Mouse (Mus musculus) intestine, embryonic 14.5 days (tissue): ENCODE measurements around the gene Dnajb5. TPM values are rescaled to one million over a fixed set of nuclear protein-coding genes. Genes with fewer than 3 reads are reported as not detected.

Source experiments
- ATAC-seq: fragments of 200-750 bp; cut with Nextera tagmentation; replicated peaks from 2 replicates; pipeline ENCODE4 v1.8.0; 2017; ENCODE audit warnings: low read depth, moderate number of reproducible peaks, moderate TSS enrichment, moderate library complexity; ENCODE audit not compliant: low FRiP score, low TSS enrichment
- DNase-seq: peaks from one replicate; pipeline ENCODE4 v3.0.0-alpha.2; 2018; ENCODE audit warnings: low spot score
- H3K27ac ChIP-seq: fragments of 300-500 bp; sonication (generic); 2 replicates; pipeline ENCODE4 v1.5.1; 2014; ENCODE audit warnings: low read depth, mild to moderate bottlenecking, control low read depth
- H3K27me3 ChIP-seq: fragments of 300-500 bp; sonication (generic); replicated peaks from 2 replicates; pipeline ENCODE4 v1.6.1; 2014; ENCODE audit warnings: low read length, control low read depth; ENCODE audit not compliant: control insufficient read depth, insufficient read depth
- H3K36me3 ChIP-seq: fragments of 300-500 bp; sonication (generic); 2 replicates; pipeline ENCODE4 v1.6.1; 2014; ENCODE audit warnings: low read length, control low read depth; ENCODE audit not compliant: control insufficient read depth, insufficient read depth
- H3K4me1 ChIP-seq: fragments of 300-500 bp; sonication (generic); replicated peaks from 2 replicates; pipeline ENCODE4 v1.6.1; 2014; ENCODE audit warnings: low read length, control low read depth, mixed read lengths; ENCODE audit not compliant: control insufficient read depth, insufficient read depth
- H3K4me2 ChIP-seq: fragments of 300-500 bp; sonication (generic); 2 replicates; pipeline ENCODE4 v1.6.1; 2014; ENCODE audit warnings: low read length
- H3K4me3 ChIP-seq: fragments of 300-500 bp; sonication (generic); 2 replicates; pipeline ENCODE4 v1.5.1; 2014; ENCODE audit warnings: low read depth, low read length, control low read depth, mixed read lengths
- H3K9ac ChIP-seq: fragments of 300-500 bp; sonication (generic); 2 replicates; pipeline ENCODE4 v1.6.1; 2014; ENCODE audit warnings: mild to moderate bottlenecking, low read length
- H3K9me3 ChIP-seq: fragments of 300-500 bp; sonication (generic); 2 replicates; pipeline ENCODE4 v1.6.1; 2016; ENCODE audit warnings: low read length, control low read depth; ENCODE audit not compliant: control insufficient read depth
- WGBS: fragments of 180-500 bp; shearing (Covaris S2); extraction: QIAGEN DNeasy Blood & Tissue Kit; methylation state at CpG from one replicate; pipeline ENCODE4 v1.1.7; 2014; 5-methylcytosine and 5-hydroxymethylcytosine counted together
- polyA plus RNA-seq: library from polyadenylated mRNA; unstranded; fragments of >200 nt; fragmentation: Nextera tagmentation; extraction: Ambion mirVana; gene quantifications from 2 replicates; pipeline ENCODE4 v1.2.1, GENCODE M21; 2014

The Dnajb5 gene
- polyA plus RNA-seq, 1 experiment from 2014 or later, result 7.3 TPM

- WGBS, result 10% methylated on average over 10 of the region's 10 CpGs
- DNase-seq, result peak; percentile 87
- H3K27ac ChIP-seq, result no peak overlapping the region
- H3K4me2 ChIP-seq, result no peak overlapping the region
- no peaks in the 10 kb centered on the region for H3K9me3 ChIP-seq
- peaks cover 17% of the 10 kb centered on the region for H3K36me3 ChIP-seq
- no peak overlapping the region for H3K9ac ChIP-seq
- H3K4me1 ChIP-seq, result peaks cover 16% of the 10 kb centered on the region
- ATAC-seq, result no peak
- no peaks in the 10 kb centered on the region for H3K27me3 ChIP-seq
- no peak overlapping the region for H3K4me3 ChIP-seq
Measured at GRCm38 (mm10) chr4:42954297-42954696, 4.7 kb downstream of the Dnajb5 start.

GRCm38 (mm10) chr4:42955200-42955599 is 5.6 kb downstream of the Dnajb5 start:
- Histone ChIP-seq H3K4me1 (peaks cover 16% of the 10 kb centered on the region), H3K27me3 (no peaks in the 10 kb centered on the region), H3K9me3 (no peaks in the 10 kb centered on the region), H3K4me2 (no peak overlapping the region), H3K27ac (no peak overlapping the region), H3K9ac (no peak overlapping the region), H3K4me3 (no peak overlapping the region), H3K36me3 (peaks cover 17% of the 10 kb centered on the region)
- WGBS, result 85% methylated on average over 3 of the region's 3 CpGs
- ATAC-seq (no peak), DNase-seq (no peak)

DNA sequence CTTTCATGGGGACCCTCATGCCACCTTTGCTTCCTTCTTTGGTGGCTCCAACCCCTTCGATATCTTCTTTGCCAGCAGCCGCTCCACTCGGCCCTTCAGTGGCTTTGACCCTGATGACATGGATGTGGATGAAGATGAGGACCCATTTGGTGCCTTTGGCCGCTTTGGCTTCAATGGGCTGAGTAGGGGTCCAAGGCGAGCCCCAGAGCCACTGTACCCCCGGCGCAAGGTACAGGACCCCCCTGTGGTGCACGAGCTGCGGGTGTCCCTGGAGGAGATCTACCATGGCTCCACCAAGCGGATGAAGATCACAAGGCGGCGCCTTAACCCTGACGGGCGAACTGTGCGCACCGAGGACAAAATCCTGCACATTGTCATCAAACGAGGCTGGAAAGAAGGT is 7.0 kb downstream of the Dnajb5 start:
- H3K36me3 ChIP-seq, result peaks cover 17% of the 10 kb centered on the region
- peaks cover 9% of the 10 kb centered on the region; the same call in 1 of the 2 replicates for H3K4me1 ChIP-seq
- no peaks in the 10 kb centered on the region for H3K9me3 ChIP-seq
- no peak overlapping the region for H3K27ac ChIP-seq
- ATAC-seq, result no peak
- H3K4me3 ChIP-seq, result no peak overlapping the region
- no peaks in the 10 kb centered on the region for H3K27me3 ChIP-seq
- no peak overlapping the region for H3K4me2 ChIP-seq
- no peak overlapping the region for H3K9ac ChIP-seq
- 94% methylated on average over 17 of the region's 17 CpGs for whole genome bisulfite sequencing
- DNase-seq, result no peak

GRCm38 (mm10) chr4:42957306-42957705 is 7.7 kb downstream of the Dnajb5 start:
- no peak overlapping the region for H3K4me2 ChIP-seq
- no peak overlapping the region for H3K4me3 ChIP-seq
- 82% methylated on average over 11 of the region's 11 CpGs for WGBS
- no peak for ATAC-seq
- peaks cover 17% of the 10 kb centered on the region for H3K36me3 ChIP-seq
- H3K4me1 ChIP-seq, result 0 out of 2 replicates have a peak, but pooled peaks cover 7% of the 10 kb centered on the region
- no peak overlapping the region for H3K9ac ChIP-seq
- H3K9me3 ChIP-seq, result no peaks in the 10 kb centered on the region
- no peaks in the 10 kb centered on the region for H3K27me3 ChIP-seq
- H3K27ac ChIP-seq, result no peak overlapping the region
- DNase-seq, result no peak

GRCm38 (mm10) chr4:42957979-42958378 is 8.4 kb downstream of the Dnajb5 start:
- peaks cover 17% of the 10 kb centered on the region for H3K36me3 ChIP-seq
- ATAC-seq (no peak), DNase-seq (no peak)
- H3K4me3 ChIP-seq, result no peak overlapping the region
- 84% methylated on average over 8 of the region's 8 CpGs for whole genome bisulfite sequencing
- no peaks in the 10 kb centered on the region for H3K27me3 ChIP-seq
- H3K27ac ChIP-seq, result no peak overlapping the region
- no peak overlapping the region for H3K9ac ChIP-seq
- no peaks in the 10 kb centered on the region for H3K9me3 ChIP-seq
- 0 out of 2 replicates have a peak, but pooled peaks cover 6% of the 10 kb centered on the region for H3K4me1 ChIP-seq
- no peak overlapping the region for H3K4me2 ChIP-seq

GRCm38 (mm10) chr4:42958942-42959341 is 9.3 kb downstream of the Dnajb5 start:
- no peak for ATAC-seq
- 71% methylated on average over 8 of the region's 8 CpGs for WGBS
- DNase-seq, result no peak
- no peaks in the 10 kb centered on the region for H3K27me3 ChIP-seq
- no peaks in the 10 kb centered on the region for H3K4me1 ChIP-seq
- H3K36me3 ChIP-seq, result peaks cover 17% of the 10 kb centered on the region
- no peak overlapping the region for H3K9ac ChIP-seq
- H3K9me3 ChIP-seq, result no peaks in the 10 kb centered on the region
- no peak overlapping the region for H3K4me2 ChIP-seq
- no peak overlapping the region for H3K4me3 ChIP-seq
- no peak overlapping the region for H3K27ac ChIP-seq

DNA sequence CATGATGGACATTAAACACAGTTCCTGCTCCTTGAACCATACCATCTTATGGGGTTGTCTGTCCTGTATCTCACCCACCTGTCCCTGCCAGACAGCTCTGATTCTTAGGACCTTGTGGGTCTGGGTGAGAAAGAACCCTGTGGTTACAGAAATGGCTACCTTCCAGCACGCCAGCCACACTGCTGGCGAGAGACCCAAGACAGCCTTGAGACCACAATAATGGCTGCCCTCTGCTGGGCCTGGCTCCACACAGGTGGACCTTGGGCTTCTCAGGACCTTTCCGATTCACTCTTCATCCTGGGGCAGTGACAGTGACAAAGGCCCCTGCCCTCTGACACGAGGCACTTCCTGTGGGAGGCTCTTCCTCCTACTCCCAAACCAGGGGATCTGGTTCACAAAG is 9.8 kb downstream of the Dnajb5 start:
- H3K4me1 ChIP-seq, result no peaks in the 10 kb centered on the region
- peaks cover 17% of the 10 kb centered on the region for H3K36me3 ChIP-seq
- H3K9me3 ChIP-seq, result no peaks in the 10 kb centered on the region
- no peak overlapping the region for H3K4me2 ChIP-seq
- H3K4me3 ChIP-seq, result no peak overlapping the region
- no peak for ATAC-seq
- H3K27me3 ChIP-seq, result no peaks in the 10 kb centered on the region
- no peak overlapping the region for H3K9ac ChIP-seq
- WGBS, result 67% methylated on average over 4 of the region's 4 CpGs
- DNase-seq, result no peak
- H3K27ac ChIP-seq, result no peak overlapping the region

- DNase-seq, result peak; percentile 70
- WGBS, result 30% methylated on average over 4 of the region's 4 CpGs
Measured at GRCm38 (mm10) chr4:42961592-42961991, 12.0 kb downstream of the Dnajb5 start.

GRCm38 (mm10) chr4:42963480-42963879 is 13.9 kb downstream of the Dnajb5 start:
- 0 out of 2 replicates have a peak, but pooled peaks cover 5% of the 10 kb centered on the region for H3K4me1 ChIP-seq
- DNase-seq, result no peak
- H3K27me3 ChIP-seq, result no peaks in the 10 kb centered on the region
- no peaks in the 10 kb centered on the region for H3K36me3 ChIP-seq
- no peak overlapping the region for H3K4me2 ChIP-seq
- WGBS, result 97% methylated on average over 2 of the region's 2 CpGs
- H3K4me3 ChIP-seq, result no peak overlapping the region
- no peak overlapping the region for H3K27ac ChIP-seq
- H3K9ac ChIP-seq, result no peak overlapping the region
- no peak for ATAC-seq
- H3K9me3 ChIP-seq, result no peaks in the 10 kb centered on the region

More at GRCm38 (mm10) chr4:42961592-42961991, 12.0 kb downstream of the Dnajb5 start:
- Histone ChIP-seq H3K36me3 (peaks cover 13% of the 10 kb centered on the region; the same call in 1 of the 2 replicates), H3K4me3 (no peak overlapping the region), H3K27ac (no peak overlapping the region), H3K4me1 (0 out of 2 replicates have a peak, but pooled peaks cover 5% of the 10 kb centered on the region), H3K27me3 (no peaks in the 10 kb centered on the region), H3K9ac (no peak overlapping the region), H3K9me3 (no peaks in the 10 kb centered on the region), H3K4me2 (no peak overlapping the region)
- ATAC-seq, result no peak
